Mouse (Mus musculus) liver, embryonic 11.5 days (tissue): ENCODE data around the gene Dimt1. TPM values are rescaled to one million over a fixed set of nuclear protein-coding genes. Genes with fewer than 3 reads are reported as not detected.
A peak's percentile ranks its signal among the peaks of the same experiment; 100 is the strongest.

Experiments
- ATAC-seq: fragments of 200-750 bp; cut with Nextera tagmentation; replicated peaks from 2 replicates; pipeline ENCODE4 v1.8.0; 2017; ENCODE audit warnings: moderate number of reproducible peaks, mild to moderate bottlenecking, moderate TSS enrichment, moderate library complexity; ENCODE audit not compliant: low FRiP score
- DNase-seq: peaks from one replicate; pipeline ENCODE4 v3.0.0-alpha.2; 2017; ENCODE audit warnings: low spot score
- H3K27ac ChIP-seq: fragments of 300-500 bp; sonication (generic); 2 replicates; pipeline ENCODE4 v1.5.1; 2014; ENCODE audit warnings: mild to moderate bottlenecking, low read depth, low read length, control low read depth
- H3K27me3 ChIP-seq: fragments of 300-500 bp; sonication (generic); replicated peaks from 2 replicates; pipeline ENCODE4 v1.6.1; 2014; ENCODE audit warnings: low read length, mixed read lengths; ENCODE audit not compliant: control insufficient read depth, insufficient read depth
- H3K36me3 ChIP-seq: fragments of 300-500 bp; sonication (generic); 2 replicates; pipeline ENCODE4 v1.6.1; 2014; ENCODE audit warnings: mild to moderate bottlenecking, low read length, moderate library complexity, mixed read lengths; ENCODE audit not compliant: control insufficient read depth, insufficient read depth
- H3K4me1 ChIP-seq: fragments of 300-500 bp; sonication (generic); replicated peaks from 2 replicates; pipeline ENCODE4 v1.6.1; 2014; ENCODE audit warnings: low read length, mixed read lengths; ENCODE audit not compliant: control insufficient read depth, insufficient read depth
- H3K4me2 ChIP-seq: fragments of 300-500 bp; sonication (generic); 2 replicates; pipeline ENCODE4 v1.6.1; 2014; ENCODE audit warnings: mild to moderate bottlenecking, control low read depth, moderate library complexity
- H3K4me3 ChIP-seq: fragments of 300-500 bp; sonication (generic); 2 replicates; pipeline ENCODE4 v1.5.1; 2014; ENCODE audit warnings: low read depth, low read length, control low read depth
- H3K9ac ChIP-seq: fragments of 300-500 bp; sonication (generic); 2 replicates; pipeline ENCODE4 v1.6.1; 2014; ENCODE audit warnings: low read depth, low read length, control low read depth
- H3K9me3 ChIP-seq: fragments of 300-500 bp; sonication (generic); 2 replicates; pipeline ENCODE4 v1.6.1; 2016; ENCODE audit warnings: low read length, inconsistent platforms, mixed read lengths; ENCODE audit not compliant: control insufficient read depth
- WGBS: fragments of 180-500 bp; shearing (Covaris S2); extraction: QIAGEN DNeasy Blood & Tissue Kit; methylation state at CpG from one replicate; pipeline ENCODE4 v1.1.7; 2014; 5-methylcytosine and 5-hydroxymethylcytosine counted together
- polyA plus RNA-seq: library from polyadenylated mRNA; unstranded; fragments of >200 nt; fragmentation: Nextera tagmentation; extraction: Ambion mirVana; gene quantifications from 2 replicates; pipeline ENCODE4 v1.2.1, GENCODE M21; 2014

Gene Dimt1
- polyA plus RNA-seq, 1 experiment from 2014 or later, result 51.1 TPM

GRCm38 (mm10) chr13:106998671-106999070 lies 51.7 kb downstream of the Dimt1 start:
- Histone ChIP-seq H3K4me1 (peaks cover 26% of the 10 kb centered on the region), H3K9me3 (no peaks in the 10 kb centered on the region), H3K9ac (no peak overlapping the region), H3K36me3 (no peaks in the 10 kb centered on the region), H3K4me3 (no peak overlapping the region), H3K4me2 (peak overlapping the region; percentile 31; the same call in 1 of the 2 replicates), H3K27me3 (no peaks in the 10 kb centered on the region), H3K27ac (0 out of 2 replicates have a peak overlapping the region, but pooled peaks have one; percentile 20)
- DNase-seq (peak; percentile 42), ATAC-seq (peak; percentile 95)
- 35% methylated on average over 5 of the region's 5 CpGs for WGBS

DNA sequence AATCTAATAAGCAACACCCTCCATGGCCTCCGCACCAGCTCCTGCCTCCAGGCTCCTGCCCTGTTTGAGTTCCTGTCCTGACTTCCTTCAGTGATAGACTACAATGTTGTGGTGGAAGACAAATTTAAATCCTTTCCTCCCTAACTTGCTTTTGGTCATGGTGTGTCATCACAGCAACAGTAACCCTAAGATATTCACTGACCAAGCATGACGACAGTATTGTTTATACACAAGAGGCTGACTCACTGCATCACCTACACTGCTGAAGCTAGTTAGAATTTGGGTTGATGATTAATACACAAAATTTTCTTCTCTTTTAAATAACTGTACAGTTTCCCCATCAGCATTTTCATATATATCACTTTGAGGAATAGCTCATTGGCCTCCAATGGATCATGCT lies 56.3 kb downstream of the Dimt1 start:
- H3K4me1 ChIP-seq, result peaks cover 13% of the 10 kb centered on the region
- DNase-seq (no peak), ATAC-seq (no peak)
- no peak overlapping the region for H3K4me2 ChIP-seq
- H3K36me3 ChIP-seq, result no peaks in the 10 kb centered on the region
- H3K9ac ChIP-seq, result no peak overlapping the region
- no peak overlapping the region for H3K27ac ChIP-seq
- no peaks in the 10 kb centered on the region for H3K27me3 ChIP-seq
- WGBS, result 75% methylated on average over 2 of the region's 2 CpGs
- H3K9me3 ChIP-seq, result no peaks in the 10 kb centered on the region
- H3K4me3 ChIP-seq, result no peak overlapping the region

DNA sequence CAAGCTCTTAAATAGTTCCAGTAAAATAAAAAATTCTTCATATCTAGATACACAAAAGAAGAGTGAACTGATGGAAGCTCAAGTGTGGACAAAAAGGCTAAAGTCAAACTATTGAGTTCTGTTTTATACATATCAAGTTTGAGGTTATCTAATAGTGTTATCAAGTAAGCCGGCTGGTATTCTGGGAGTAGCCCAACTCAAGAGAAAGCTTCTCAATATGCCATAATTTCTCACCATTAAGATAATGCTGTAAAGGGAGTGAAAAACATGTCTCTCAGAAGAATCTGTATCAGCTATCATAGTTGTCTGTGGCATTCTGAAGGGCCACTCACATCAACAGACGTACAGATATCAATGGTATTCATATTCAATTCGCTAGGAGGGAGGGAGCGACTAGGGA lies 61.2 kb downstream of the Dimt1 start:
- Histone ChIP-seq H3K4me2 (no peak overlapping the region), H3K4me3 (no peak overlapping the region), H3K9ac (no peak overlapping the region), H3K4me1 (peaks cover 21% of the 10 kb centered on the region), H3K27me3 (no peaks in the 10 kb centered on the region), H3K9me3 (no peaks in the 10 kb centered on the region), H3K36me3 (no peaks in the 10 kb centered on the region), H3K27ac (no peak overlapping the region)
- 63% methylated on average over 4 of the region's 4 CpGs for WGBS
- DNase-seq (no peak), ATAC-seq (no peak)

Other genes starting within 250 kb of the Dimt1 start
- 82.3 and 93.3 TPM in 2 replicates for gene Ipo11, start 10.2 kb upstream of the Dimt1 start, polyA plus RNA-seq
- gene Kif2a, start 75.0 kb downstream of the Dimt1 start, polyA plus RNA-seq, result 22.0 and 22.5 TPM in 2 replicates